8 mouse cellular contexts compared by ENCODE assay signal in the genomic region with DNA sequence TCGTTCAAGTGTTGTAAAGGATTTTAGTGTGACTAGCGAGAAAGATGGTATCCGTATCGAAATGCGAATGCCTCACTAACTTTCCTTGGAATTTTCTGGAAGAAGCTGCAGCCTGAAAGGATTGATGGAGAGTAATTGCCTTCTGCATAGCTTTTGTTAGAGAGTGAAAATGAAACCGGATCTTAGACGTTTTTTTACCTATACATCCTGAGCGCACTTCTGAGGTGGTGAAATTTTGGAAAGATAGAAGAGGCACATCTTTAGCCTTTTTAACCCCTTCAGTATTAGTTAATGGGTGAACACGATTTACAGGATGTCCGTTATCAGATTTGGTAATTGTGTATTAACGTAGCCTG. TPM values are rescaled to one million over a fixed set of nuclear protein-coding genes. Genes with fewer than 3 reads are reported as not detected.
DNase-seq lines count a peak whose midpoint lies in the region; ATAC-seq and TF ChIP-seq lines count a peak whose summit lies in the region.

No protein-coding gene starts in this region.

- intact Hi-C loops in left cerebral cortex, postnatal 14 days (cut with DNase I) = loop anchor here (2.0 to 5.0 kb wide), 3 partner anchors 46 to 316 kb away; no protein-coding TSS in a partner anchor

- H3K79me2 ChIP-seq in MEL (ENCODE audit: control insufficient read depth, insufficient read depth, low read length, poor library complexity) (peaks cover 59% of the 10 kb centered on the region), macrophage (ENCODE audit: inconsistent target) (peaks cover 55% of the 10 kb centered on the region)

- WGBS in heart, embryonic 16.5 days = 22% methylated on average over 11 of the region's 11 CpGs
- 24% methylated on average over 11 of the region's 11 CpGs for WGBS in forebrain, postnatal 0 days
- WGBS in macrophage (ENCODE audit: missing documents) = 21% methylated on average over 11 of the region's 11 CpGs

- H3K27ac ChIP-seq in heart, embryonic 16.5 days (ENCODE audit: low read length) = peak overlapping the region; percentile 84
- H3K27ac ChIP-seq in MEL (ENCODE audit: control insufficient read depth, low read depth, low read length) = peak overlapping the region; percentile 69
- H3K27ac ChIP-seq in forebrain, postnatal 0 days (ENCODE audit: low read depth, low read length) = peak overlapping the region; percentile 98
- H3K27ac ChIP-seq in macrophage = no peak overlapping the region

- peaks cover 5% of the 10 kb centered on the region; the same call in 1 of the 2 replicates for H3K36me3 ChIP-seq in heart, embryonic 16.5 days (ENCODE audit: control insufficient read depth, insufficient read depth)
- H3K36me3 ChIP-seq in MEL (ENCODE audit: control insufficient read depth in 1 of 2, insufficient read depth in 2 of 2, low read length in 2 of 2) = peaks cover 0 to 21% of the 10 kb centered on the region in 2 experiments; a peak in 3 of 4 replicates
- no peaks in the 10 kb centered on the region for H3K36me3 ChIP-seq in forebrain, postnatal 0 days (ENCODE audit: insufficient read depth)
- no peaks in the 10 kb centered on the region for H3K36me3 ChIP-seq in macrophage (ENCODE audit: inconsistent target)

- peak overlapping the region; percentile 68 for H3K4me2 ChIP-seq in heart, embryonic 16.5 days (ENCODE audit: low read depth, low read length)
- peak overlapping the region; percentile 75 for H3K4me2 ChIP-seq in forebrain, postnatal 0 days (ENCODE audit: low read depth)

- peaks cover 17% of the 10 kb centered on the region for H3K4me1 ChIP-seq in heart, embryonic 16.5 days (ENCODE audit: control insufficient read depth, insufficient read depth, low read length)
- peaks cover 0 to 10% of the 10 kb centered on the region in 2 experiments; a peak in 2 of 4 replicates for H3K4me1 ChIP-seq in MEL (ENCODE audit: control insufficient read depth in 1 of 2, insufficient read depth in 2 of 2, low read length in 2 of 2)
- H3K4me1 ChIP-seq in forebrain, postnatal 0 days (ENCODE audit: insufficient read depth) = peaks cover 8% of the 10 kb centered on the region; the same call in 1 of the 2 replicates

- no peak for TF ChIP-seq RAD21 in MEL (IDR thresholded peaks at IDR 0.05; ENCODE audit: low read depth, low read length)

- peak overlapping the region; percentile 85 for H3K9ac ChIP-seq in heart, embryonic 16.5 days (ENCODE audit: low read length)
- H3K9ac ChIP-seq in MEL (ENCODE audit: control insufficient read depth, low read depth, low read length, poor library complexity, severe bottlenecking) = peak overlapping the region; percentile 99
- peak overlapping the region; percentile 97 for H3K9ac ChIP-seq in forebrain, postnatal 0 days

- no peak for TF ChIP-seq CTCF in MEL (IDR thresholded peaks at IDR 0.05 in 2 of 3, conservative IDR thresholded peaks at IDR 0.05 in 1 of 3; ENCODE audit: control insufficient read depth in 1 of 3, insufficient read depth in 1 of 3, low read depth in 2 of 3, low read length in 3 of 3, poor library complexity in 1 of 3, severe bottlenecking in 1 of 3)
- no peak for TF ChIP-seq CTCF in forebrain, postnatal 0 days (IDR thresholded peaks at IDR 0.05; ENCODE audit: low read depth)

- no peak for TF ChIP-seq POLR2A in MEL (IDR thresholded peaks at IDR 0.05; ENCODE audit: control insufficient read depth in 1 of 2, insufficient read depth in 1 of 2, low read depth in 1 of 2, low read length in 2 of 2, poor library complexity in 1 of 2)

- TF ChIP-seq EP300 in MEL (IDR thresholded peaks at IDR 0.05; ENCODE audit: low read depth in 1 of 2, low read length in 2 of 2) = no peak

- H3K27me3 ChIP-seq in heart, embryonic 16.5 days (ENCODE audit: control insufficient read depth, insufficient read depth, low read length) = no peaks in the 10 kb centered on the region
- H3K27me3 ChIP-seq in MEL (ENCODE audit: control insufficient read depth in 1 of 2, insufficient read depth in 2 of 2, low read length in 2 of 2) = no peaks in the 10 kb centered on the region
- H3K27me3 ChIP-seq in forebrain, postnatal 0 days (ENCODE audit: insufficient read depth, low read length) = no peaks in the 10 kb centered on the region

- H3K4me3 ChIP-seq in heart, embryonic 16.5 days (ENCODE audit: low read length) = peak overlapping the region; percentile 84
- H3K4me3 ChIP-seq in MEL (ENCODE audit: control insufficient read depth in 1 of 2, insufficient read depth in 1 of 2, low read depth in 2 of 2, low read length in 2 of 2) (peak overlapping the region; percentile 94 to 99), macrophage (ENCODE audit: inconsistent target) (peak overlapping the region; percentile 50)
- H3K4me3 ChIP-seq in forebrain, postnatal 0 days (ENCODE audit: low read depth, low read length) = peak overlapping the region; percentile 90

- DNase-seq in heart, adult 11 months = no peak
- no peak for DNase-seq in MEL (ENCODE audit: low read depth, low spot score)
- no peak for DNase-seq in forebrain, postnatal 0 days
- DNase-seq in left cerebral cortex, postnatal 14 days (ENCODE audit: low spot score in 2 of 2) = no peak
- DNase-seq in spleen, postnatal 36 days (ENCODE audit: low spot score in 2 of 2) = no peak

- no peak for ATAC-seq in heart, embryonic 16.5 days (replicated peaks; ENCODE audit: extremely low read depth, insufficient read depth, low FRiP score)
- ATAC-seq in forebrain, postnatal 0 days = no peak
- ATAC-seq in monocyte, adult 5-6 weeks (replicated peaks; ENCODE audit: insufficient number of reproducible peaks, low FRiP score, low TSS enrichment, poor library complexity, severe bottlenecking) = no peak

- H3K9me3 ChIP-seq in heart, embryonic 16.5 days (replicated peaks; ENCODE audit: control insufficient read depth, low read length) = peaks cover 4% of the 10 kb centered on the region; the same call in 1 of the 2 replicates
- H3K9me3 ChIP-seq in MEL (replicated peaks; ENCODE audit: insufficient read depth, low read length) = no peaks in the 10 kb centered on the region
- no peaks in the 10 kb centered on the region for H3K9me3 ChIP-seq in forebrain, postnatal 0 days (ENCODE audit: low read length)

TF ChIP-seq in MEL, 35 proteins besides CTCF, POLR2A, EP300 and RAD21:
- TF ChIP-seq MAFK (IDR thresholded peaks at IDR 0.05; ENCODE audit: borderline replicate concordance, low read depth, low read length) = no peak
- TF ChIP-seq ZC3H11A (IDR thresholded peaks at IDR 0.05; ENCODE audit: low read depth, low read length) = no peak
- 0 out of 2 replicates have a peak, but pooled peaks have one; percentile 10 for TF ChIP-seq GATA1 (IDR thresholded peaks at IDR 0.05; ENCODE audit: low read depth, low read length)
TF ChIP-seq in MEL: peak in this region for 1.

RNA-seq across cellular contexts. Expression of gene Spin1, which starts 1.1 kb away (rescaled TPM):
- polyA plus RNA-seq in heart, embryonic 16.5 days (2015; fragmentation: Nextera tagmentation; extraction: Ambion mirVana) = 50.1 and 50.4 TPM in 2 replicates
- total RNA-seq in MEL (2012; rRNA removed) = 16.6 and 19.8 TPM in 2 replicates
- polyA plus RNA-seq in MEL (2012; ENCODE audit: insufficient read depth in 1 of 2, insufficient read length in 2 of 2, low read depth in 1 of 2, low replicate concordance in 2 of 2, missing spikeins in 1 of 2) (10 to 100 TPM; 23.7 to 47.3 TPM), macrophage (2018) (14.8 to 22.0 TPM (median 17.2 TPM) in 3 replicates)
- total RNA-seq in forebrain, postnatal 0 days (2014; rRNA removed) = 194 and 236 TPM in 2 replicates
- polyA plus RNA-seq in forebrain, postnatal 0 days (2015; fragmentation: Nextera tagmentation; extraction: Ambion mirVana) = 134 and 151 TPM in 2 replicates
- 10 to 100 TPM in 10 of 26 experiments, 1 to 10 TPM in 16; 3.9 to 17.5 (median 9.3) TPM for total RNA-seq in macrophage (2018; cell fraction: chromatin; rRNA removed)
- total RNA-seq in macrophage (2018; cell fraction: cytosol; rRNA removed) = 10 to 100 TPM; 15.5 to 34.1 (median 21.4) TPM
- total RNA-seq in macrophage (2018; cell fraction: nucleus; rRNA removed) = 10 to 100 TPM in 24 of 26 experiments, 1 to 10 TPM in 2; 8.1 to 28.9 (median 16.4) TPM
- 30.8 to 34.7 TPM (median 34.3 TPM) in 3 replicates for total RNA-seq in monocyte, adult 5-6 weeks (2017)
- total RNA-seq in left cerebral cortex, postnatal 14 days (2021) = 100 to 1,000 TPM; 169 to 173 TPM
